Mouse (Mus musculus) embryo, embryonic 9.5 days (tissue): ENCODE results near the gene Atg2a.

ENCODE experiments used
- DNase-seq: peaks from one replicate; pipeline ENCODE4 v3.0.0-alpha.2; 2017; ENCODE audit errors: extremely low spot score

Atg2a gene

GRCm38 (mm10) chr19:6241274-6242107, at the start of gene Atg2a:
Gene Atg2a (plus strand): TSS chr19:6241668.
- peak; percentile 98 for DNase-seq

- DNase-seq, result no peak
Measured at GRCm38 (mm10) chr19:6204265-6204664, 37.2 kb upstream of the Atg2a start.

GRCm38 (mm10) chr19:6206716-6207115, 34.8 kb upstream of the Atg2a start:
- no peak for DNase-seq

GRCm38 (mm10) chr19:6216046-6216705, 25.3 kb upstream of the Atg2a start:
- no peak for DNase-seq

- DNase-seq, result no peak
Measured at GRCm38 (mm10) chr19:6218606-6219005, 22.9 kb upstream of the Atg2a start.

GRCm38 (mm10) chr19:6226135-6226534, 15.3 kb upstream of the Atg2a start, which contains the start of gene Gpha2:
Gene Gpha2 (plus strand): TSS chr19:6226380.
- peak; percentile 45 for DNase-seq

- DNase-seq, result no peak
Measured at GRCm38 (mm10) chr19:6226763-6227162, 14.7 kb upstream of the Atg2a start.

- no peak for DNase-seq
Measured at GRCm38 (mm10) chr19:6227864-6228263, 13.6 kb upstream of the Atg2a start.

GRCm38 (mm10) chr19:6230411-6230810, 11.1 kb upstream of the Atg2a start:
- no peak for DNase-seq

- no peak for DNase-seq
Measured at GRCm38 (mm10) chr19:6231036-6231435, 10.4 kb upstream of the Atg2a start.

GRCm38 (mm10) chr19:6233647-6234046, 7.8 kb upstream of the Atg2a start:
- DNase-seq, result no peak

- no peak for DNase-seq
Measured at GRCm38 (mm10) chr19:6234337-6235083, 7.0 kb upstream of the Atg2a start.

- peak; percentile 96 for DNase-seq
Measured at GRCm38 (mm10) chr19:6235084-6236052, 6.1 kb upstream of the Atg2a start, which contains the start of gene Ppp2r5b. Gene Ppp2r5b (minus strand): TSS chr19:6235872.

- peak; percentile 91 for DNase-seq
Measured at GRCm38 (mm10) chr19:6236053-6236441, 5.4 kb upstream of the Atg2a start.

- no peak for DNase-seq
Measured at GRCm38 (mm10) chr19:6236842-6237241, 4.6 kb upstream of the Atg2a start.

GRCm38 (mm10) chr19:6238740-6239139, 2.7 kb upstream of the Atg2a start:
- DNase-seq, result no peak

GRCm38 (mm10) chr19:6240136-6240535, 1.3 kb upstream of the Atg2a start:
- no peak for DNase-seq

GRCm38 (mm10) chr19:6240725-6241124, 743 bp upstream of the Atg2a start:
- no peak for DNase-seq

GRCm38 (mm10) chr19:6242281-6242680, 813 bp downstream of the Atg2a start:
- peak; percentile 34 for DNase-seq

- no peak for DNase-seq
Measured at GRCm38 (mm10) chr19:6243226-6243625, 1.8 kb downstream of the Atg2a start.

GRCm38 (mm10) chr19:6245806-6246205, 4.3 kb downstream of the Atg2a start:
- DNase-seq, result no peak
